ENCODE assay signal across 8 mouse cellular contexts in the genomic region with DNA sequence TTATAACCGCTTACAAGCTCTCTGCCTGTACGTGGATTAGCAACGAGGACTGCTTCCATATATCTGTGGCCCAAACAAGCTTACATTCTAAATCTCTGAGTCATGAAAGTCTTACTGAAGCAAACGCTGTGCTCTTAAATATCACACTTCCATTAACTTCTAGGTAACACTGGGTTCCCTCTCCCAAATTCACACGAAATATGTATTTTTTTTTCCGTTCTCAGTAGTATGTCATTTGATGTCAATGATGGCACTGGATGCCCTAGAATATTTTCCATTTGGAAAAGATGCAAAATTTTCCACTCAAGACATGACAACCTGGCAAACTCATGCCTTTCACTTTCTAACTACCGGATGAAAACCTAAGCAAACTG. TPM values are rescaled to one million over a fixed set of nuclear protein-coding genes. Genes with fewer than 3 reads are reported as not detected.
A peak's percentile ranks its signal among the peaks of the same experiment; 100 is the strongest.
DNase-seq lines count a peak whose midpoint lies in the region; ATAC-seq and TF ChIP-seq lines count a peak whose summit lies in the region.

No protein-coding gene starts in this region.

- no peak for TF ChIP-seq POLR2A in embryonic fibroblast, embryonic 13.5 days (IDR thresholded peaks at IDR 0.05; ENCODE audit: low read depth, low read length)

- H3K4me3 ChIP-seq in heart, embryonic 11.5 days (ENCODE audit: low read depth, low read length) = peak overlapping the region; percentile 95
- H3K4me3 ChIP-seq in embryonic fibroblast, embryonic 13.5 days (ENCODE audit: insufficient read depth, low read length) = peak overlapping the region; percentile 100
- peak overlapping the region; percentile 87 for H3K4me3 ChIP-seq in liver, embryonic 12.5 days

- no peak for TF ChIP-seq CTCF in embryonic fibroblast, embryonic 13.5 days (IDR thresholded peaks at IDR 0.05; ENCODE audit: borderline replicate concordance, insufficient read depth, low read length)

- WGBS in heart, embryonic 11.5 days (ENCODE audit: insufficient replicate concordance) = 27% methylated on average over 7 of the region's 7 CpGs
- 17% methylated on average over 7 of the region's 7 CpGs for WGBS in liver, embryonic 12.5 days (ENCODE audit: insufficient replicate concordance)

- no peaks in the 10 kb centered on the region for H3K27me3 ChIP-seq in heart, embryonic 11.5 days (ENCODE audit: control insufficient read depth, insufficient read depth, low read length)
- 0 out of 2 replicates have a peak, but pooled peaks cover 7% of the 10 kb centered on the region for H3K27me3 ChIP-seq in liver, embryonic 12.5 days (replicated peaks)

- H3K36me3 ChIP-seq in heart, embryonic 11.5 days (ENCODE audit: control insufficient read depth, insufficient read depth, low read length) = no peaks in the 10 kb centered on the region
- peaks cover 32% of the 10 kb centered on the region for H3K36me3 ChIP-seq in liver, embryonic 12.5 days

- H3K9me3 ChIP-seq in heart, embryonic 11.5 days (replicated peaks; ENCODE audit: control insufficient read depth, low read length) = no peaks in the 10 kb centered on the region
- H3K9me3 ChIP-seq in liver, embryonic 12.5 days (replicated peaks) = no peaks in the 10 kb centered on the region

- no peak for ATAC-seq in heart, embryonic 11.5 days (replicated peaks; ENCODE audit: insufficient number of reproducible peaks, low FRiP score, low TSS enrichment)
- ATAC-seq in CD4-positive, CD25-positive, alpha-beta regulatory T cell, adult 4 months = peak; percentile 6
- ATAC-seq in liver, embryonic 12.5 days = no peak

- DNase-seq in heart, adult 11 months = no peak
- DNase-seq in spleen, postnatal 36 days (ENCODE audit: low spot score in 2 of 2) = no peak
- no peak for DNase-seq in yolk sac, embryonic 10.5 days (ENCODE audit: low spot score)
- DNase-seq in frontal cortex, adult 2 months (ENCODE audit: extremely low spot score in 1 of 2, low spot score in 1 of 2) = no peak

- no peaks in the 10 kb centered on the region; the same call in 1 of the 2 replicates for H3K4me1 ChIP-seq in heart, embryonic 11.5 days (ENCODE audit: control insufficient read depth, insufficient read depth, low read length)
- H3K4me1 ChIP-seq in embryonic fibroblast, embryonic 13.5 days (ENCODE audit: control insufficient read depth, insufficient read depth, low read length) = no peaks in the 10 kb centered on the region; the same call in 1 of the 2 replicates
- H3K4me1 ChIP-seq in liver, embryonic 12.5 days = peaks cover 14% of the 10 kb centered on the region

- peak overlapping the region; percentile 83; the same call in 1 of the 2 replicates for H3K27ac ChIP-seq in heart, embryonic 11.5 days (ENCODE audit: low read depth, low read length)
- peak overlapping the region; percentile 62 for H3K27ac ChIP-seq in embryonic fibroblast, embryonic 13.5 days (ENCODE audit: insufficient read depth, low read length)
- peak overlapping the region; percentile 87 for H3K27ac ChIP-seq in liver, embryonic 12.5 days

- H3K9ac ChIP-seq in heart, embryonic 11.5 days (ENCODE audit: low read depth, low read length) = peak overlapping the region; percentile 94
- peak overlapping the region; percentile 97 for H3K9ac ChIP-seq in liver, embryonic 12.5 days

- peak overlapping the region; percentile 80 for H3K4me2 ChIP-seq in heart, embryonic 11.5 days
- peak overlapping the region; percentile 73 for H3K4me2 ChIP-seq in liver, embryonic 12.5 days

RNA-seq across cellular contexts. Expression of a gene that starts 0.8 kb away (rescaled TPM):
- 9.3 and 14.3 TPM in 2 replicates for polyA plus RNA-seq in heart, embryonic 11.5 days (2014; fragmentation: Nextera tagmentation; extraction: Ambion mirVana)
- 10 to 100 TPM in 1 of 2 experiments, 1 to 10 TPM in 1; 10.0 to 12.1 TPM for polyA plus RNA-seq in CD4-positive, CD25-positive, alpha-beta regulatory T cell, adult 4 months (2017; shearing (Covaris generic))
- 42.9 and 51.9 TPM in 2 replicates for polyA plus RNA-seq in embryonic fibroblast, embryonic 13.5 days (2011; ENCODE audit: insufficient read length, low read depth, missing spikeins)
- 12.1 and 13.5 TPM in 2 replicates for polyA plus RNA-seq in liver, embryonic 12.5 days (2016; fragmentation: Nextera tagmentation; extraction: Ambion mirVana)
- 75.1 and 75.6 TPM in 2 replicates for polyA plus RNA-seq in frontal cortex, adult 2 months (2012; rRNA removed)

RNA-seq across cellular contexts. Expression of a gene that starts 18.2 kb away (rescaled TPM):
- polyA plus RNA-seq in heart, embryonic 11.5 days (2014; fragmentation: Nextera tagmentation; extraction: Ambion mirVana) = not detected in 2 replicates
- not detected for polyA plus RNA-seq in CD4-positive, CD25-positive, alpha-beta regulatory T cell, adult 4 months (2017; shearing (Covaris generic))
- polyA plus RNA-seq in embryonic fibroblast, embryonic 13.5 days (2011; ENCODE audit: insufficient read length, low read depth, missing spikeins) = not detected in 2 replicates
- not detected in 2 replicates for polyA plus RNA-seq in liver, embryonic 12.5 days (2016; fragmentation: Nextera tagmentation; extraction: Ambion mirVana)
- polyA plus RNA-seq in frontal cortex, adult 2 months (2012; rRNA removed) = 0.04 TPM in 1 of 2 replicates, not detected in the other

RNA-seq across cellular contexts. Expression of a gene that starts 39.6 kb away (rescaled TPM):
- polyA plus RNA-seq in heart, embryonic 11.5 days (2014; fragmentation: Nextera tagmentation; extraction: Ambion mirVana) = 58.6 and 67.6 TPM in 2 replicates
- polyA plus RNA-seq in CD4-positive, CD25-positive, alpha-beta regulatory T cell, adult 4 months (2017; shearing (Covaris generic)) = 10 to 100 TPM; 12.9 to 18.1 TPM
- 56.9 and 59.0 TPM in 2 replicates for polyA plus RNA-seq in embryonic fibroblast, embryonic 13.5 days (2011; ENCODE audit: insufficient read length, low read depth, missing spikeins)
- polyA plus RNA-seq in liver, embryonic 12.5 days (2016; fragmentation: Nextera tagmentation; extraction: Ambion mirVana) = 40.3 and 43.1 TPM in 2 replicates
- polyA plus RNA-seq in frontal cortex, adult 2 months (2012; rRNA removed) = 42.6 and 43.6 TPM in 2 replicates
